7 mouse cellular contexts compared by ENCODE assay signal in genomic region chr6:134793046-134793806, GRCm38 (mm10). TPM values are rescaled to one million over a fixed set of nuclear protein-coding genes. Genes with fewer than 3 reads are reported as not detected.
DNase-seq lines count a peak whose midpoint lies in the region; ATAC-seq and TF ChIP-seq lines count a peak whose summit lies in the region.

No protein-coding gene starts in this region.

- intact Hi-C loops in left cerebral cortex, postnatal 10 days (cut with DNase I): no loop called here

- DNase-seq in lung, adult 2 months: no peak
- no peak for DNase-seq in lung, postnatal 10 days
- no peak for DNase-seq in adrenal gland, adult 2 months
- no peak for DNase-seq in left cerebral cortex, postnatal 10 days (ENCODE audit: extremely low spot score in 1 of 2, low spot score in 2 of 2)

- no peak for ATAC-seq in embryonic facial prominence, embryonic 12.5 days (ENCODE audit: insufficient number of reproducible peaks, insufficient read depth, low FRiP score, low TSS enrichment)
- ATAC-seq in intestine, embryonic 16.5 days: no peak
- peak; percentile 38 for ATAC-seq in midbrain, embryonic 16.5 days

- no peaks in the 10 kb centered on the region for H3K27me3 ChIP-seq in embryonic facial prominence, embryonic 12.5 days
- no peaks in the 10 kb centered on the region for H3K27me3 ChIP-seq in intestine, embryonic 16.5 days (replicated peaks; ENCODE audit: control insufficient read depth, insufficient read depth, low read length)
- peaks cover 2% of the 10 kb centered on the region; the same call in 1 of the 2 replicates for H3K27me3 ChIP-seq in midbrain, embryonic 16.5 days (ENCODE audit: control insufficient read depth, insufficient read depth, low read depth, low read length)

- peaks cover 11% of the 10 kb centered on the region for H3K4me1 ChIP-seq in lung, adult 2 months (ENCODE audit: control insufficient read depth, insufficient read depth, low read length)
- peaks cover 16% of the 10 kb centered on the region for H3K4me1 ChIP-seq in embryonic facial prominence, embryonic 12.5 days
- H3K4me1 ChIP-seq in intestine, embryonic 16.5 days (ENCODE audit: control insufficient read depth, insufficient read depth, low read length): peaks cover 8% of the 10 kb centered on the region
- no peaks in the 10 kb centered on the region for H3K4me1 ChIP-seq in midbrain, embryonic 16.5 days (ENCODE audit: control insufficient read depth, insufficient read depth, low read length)

- no peaks in the 10 kb centered on the region for H3K9me3 ChIP-seq in embryonic facial prominence, embryonic 12.5 days
- no peaks in the 10 kb centered on the region for H3K9me3 ChIP-seq in intestine, embryonic 16.5 days (ENCODE audit: control insufficient read depth, low read length)
- no peaks in the 10 kb centered on the region for H3K9me3 ChIP-seq in midbrain, embryonic 16.5 days (replicated peaks; ENCODE audit: control insufficient read depth, low read length, poor library complexity, severe bottlenecking)

- peak overlapping the region; percentile 70 for H3K9ac ChIP-seq in embryonic facial prominence, embryonic 12.5 days
- peak overlapping the region; percentile 82 for H3K9ac ChIP-seq in intestine, embryonic 16.5 days (ENCODE audit: low read depth, low read length)
- peak overlapping the region; percentile 74 for H3K9ac ChIP-seq in midbrain, embryonic 16.5 days (ENCODE audit: low read depth, low read length)

- TF ChIP-seq POLR2A in lung, adult 2 months (IDR thresholded peaks at IDR 0.05; ENCODE audit: borderline replicate concordance, extremely low read depth, low read depth, low read length): no peak

- no peak for TF ChIP-seq CTCF in lung, adult 2 months (IDR thresholded peaks at IDR 0.05; ENCODE audit: insufficient read depth, low read length)

- H3K4me3 ChIP-seq in lung, adult 2 months (replicated peaks; ENCODE audit: extremely low read depth, low read depth, low read length): peak overlapping the region; percentile 73
- peak overlapping the region; percentile 70 for H3K4me3 ChIP-seq in embryonic facial prominence, embryonic 12.5 days
- peak overlapping the region; percentile 79 for H3K4me3 ChIP-seq in intestine, embryonic 16.5 days (ENCODE audit: low read length)
- H3K4me3 ChIP-seq in midbrain, embryonic 16.5 days (ENCODE audit: low read depth, low read length): peak overlapping the region; percentile 74

- H3K36me3 ChIP-seq in embryonic facial prominence, embryonic 12.5 days: no peaks in the 10 kb centered on the region
- no peaks in the 10 kb centered on the region for H3K36me3 ChIP-seq in intestine, embryonic 16.5 days (ENCODE audit: control insufficient read depth, insufficient read depth, low read length)
- no peaks in the 10 kb centered on the region for H3K36me3 ChIP-seq in midbrain, embryonic 16.5 days (ENCODE audit: control insufficient read depth, insufficient read depth, low read length)

- H3K27ac ChIP-seq in embryonic facial prominence, embryonic 12.5 days: no peak overlapping the region
- no peak overlapping the region; the same call in 1 of the 2 replicates for H3K27ac ChIP-seq in intestine, embryonic 16.5 days (ENCODE audit: low read length)
- no peak overlapping the region for H3K27ac ChIP-seq in midbrain, embryonic 16.5 days (ENCODE audit: low read length)

- peak overlapping the region; percentile 64 for H3K4me2 ChIP-seq in embryonic facial prominence, embryonic 12.5 days (replicated peaks)
- peak overlapping the region; percentile 68 for H3K4me2 ChIP-seq in intestine, embryonic 16.5 days (ENCODE audit: low read depth, low read length)
- peak overlapping the region; percentile 93 for H3K4me2 ChIP-seq in midbrain, embryonic 16.5 days (ENCODE audit: low read length)

- WGBS in lung, adult 2 months: 60% methylated on average over 21 of the region's 21 CpGs
- WGBS in embryonic facial prominence, embryonic 12.5 days: 37% methylated on average over 21 of the region's 21 CpGs
- 49% methylated on average over 21 of the region's 21 CpGs for WGBS in intestine, embryonic 16.5 days
- WGBS in midbrain, embryonic 16.5 days: 38% methylated on average over 21 of the region's 21 CpGs

RNA-seq across cellular contexts. Expression of gene Dusp16, which starts 0.8 kb away (rescaled TPM):
- 19.5 and 21.1 TPM in 2 replicates for polyA plus RNA-seq in lung, adult 2 months (2012; rRNA removed)
- polyA plus RNA-seq in embryonic facial prominence, embryonic 12.5 days (2016; fragmentation: Nextera tagmentation; extraction: Ambion mirVana): 15.6 and 18.3 TPM in 2 replicates
- polyA plus RNA-seq in intestine, embryonic 16.5 days (2015; fragmentation: Nextera tagmentation; extraction: Ambion mirVana): 11.1 and 11.9 TPM in 2 replicates
- polyA plus RNA-seq in midbrain, embryonic 16.5 days (2015; fragmentation: Nextera tagmentation; extraction: Ambion mirVana): 4.7 and 5.5 TPM in 2 replicates
- 10 to 100 TPM; 22.7 to 28.6 TPM for total RNA-seq in adrenal gland, adult 2 months (2021)
- 18.7 and 19.8 TPM in 2 replicates for polyA plus RNA-seq in adrenal gland, adult 2 months (2012; rRNA removed)
- 1 to 10 TPM; 5.6 to 6.6 TPM for total RNA-seq in left cerebral cortex, postnatal 10 days (2021)

RNA-seq across cellular contexts. Expression of gene Crebl2, which starts 36.7 kb away (rescaled TPM):
- 15.9 and 25.1 TPM in 2 replicates for polyA plus RNA-seq in lung, adult 2 months (2012; rRNA removed)
- 2.4 and 2.5 TPM in 2 replicates for polyA plus RNA-seq in embryonic facial prominence, embryonic 12.5 days (2016; fragmentation: Nextera tagmentation; extraction: Ambion mirVana)
- 3.3 and 3.6 TPM in 2 replicates for polyA plus RNA-seq in intestine, embryonic 16.5 days (2015; fragmentation: Nextera tagmentation; extraction: Ambion mirVana)
- polyA plus RNA-seq in midbrain, embryonic 16.5 days (2015; fragmentation: Nextera tagmentation; extraction: Ambion mirVana): 4.3 and 4.8 TPM in 2 replicates
- total RNA-seq in adrenal gland, adult 2 months (2021): 10 to 100 TPM; 24.3 to 42.2 TPM
- polyA plus RNA-seq in adrenal gland, adult 2 months (2012; rRNA removed): 6.2 and 6.6 TPM in 2 replicates
- total RNA-seq in left cerebral cortex, postnatal 10 days (2021): 1 to 10 TPM; 8.6 to 9.5 TPM
